Mouse (Mus musculus) forebrain, embryonic 10.5 days (tissue): ENCODE measurements around the gene Eya3. TPM values are rescaled to one million over a fixed set of nuclear protein-coding genes. Genes with fewer than 3 reads are reported as not detected.
"Not testable (repeated sequence)": the region's sequence is repeated elsewhere in the genome, so short reads cannot be mapped to it uniquely, and the experiment has no call there.

ENCODE experiments used
- DNase-seq: peaks from one replicate; pipeline ENCODE4 v3.0.0-alpha.2; 2017; ENCODE audit warnings: low spot score; ENCODE audit errors: extremely low spot score
- H3K27ac ChIP-seq: fragments of 300-500 bp; sonication (generic); 2 replicates; pipeline ENCODE4 v1.5.1; 2016; ENCODE audit warnings: mild to moderate bottlenecking
- H3K27me3 ChIP-seq: fragments of 300-500 bp; sonication (generic); 2 replicates; pipeline ENCODE4 v1.6.1; 2016; ENCODE audit warnings: mild to moderate bottlenecking; ENCODE audit not compliant: poor library complexity, severe bottlenecking
- H3K36me3 ChIP-seq: fragments of 300-500 bp; sonication (generic); replicated peaks from 2 replicates; pipeline ENCODE4 v1.6.1; 2016; ENCODE audit warnings: mild to moderate bottlenecking, moderate library complexity
- H3K4me1 ChIP-seq: fragments of 300-500 bp; sonication (generic); 2 replicates; pipeline ENCODE4 v1.6.1; 2016
- H3K4me3 ChIP-seq: fragments of 300-500 bp; sonication (generic); 2 replicates; pipeline ENCODE4 v1.5.1; 2016; ENCODE audit warnings: mild to moderate bottlenecking, moderate library complexity
- H3K9me3 ChIP-seq: fragments of 300-500 bp; sonication (generic); 2 replicates; pipeline ENCODE4 v1.6.1; 2016; ENCODE audit warnings: mild to moderate bottlenecking, moderate library complexity
- WGBS: fragments of 180-500 bp; shearing (Covaris S2); methylation state at CpG from one replicate; pipeline ENCODE4 v1.1.7; 2016; 5-methylcytosine and 5-hydroxymethylcytosine counted together
- polyA plus RNA-seq: library from polyadenylated mRNA; unstranded; fragments of >200 nt; fragmentation: Nextera tagmentation; extraction: Ambion mirVana; gene quantifications from 2 replicates; pipeline ENCODE4 v1.2.1, GENCODE M21; 2016

Gene Eya3
- polyA plus RNA-seq, 1 experiment from 2014 or later: 39.1 TPM

- Histone ChIP-seq H3K4me1 (peaks cover 25% of the 10 kb centered on the region), H3K36me3 (peaks cover 10% of the 10 kb centered on the region), H3K27me3 (no peaks in the 10 kb centered on the region), H3K9me3 (no peaks in the 10 kb centered on the region), H3K4me3 (peak within 1 kb of the TSS; percentile 55), H3K27ac (peak within 1 kb of the TSS; percentile 37)
- peak; percentile 85 for DNase-seq
- WGBS: 3% methylated on average over 34 of the region's 34 CpGs
Observed at GRCm38 (mm10) chr4:132732148-132732684, 93.4 kb downstream of the Eya3 start, which contains the start of gene Xkr8. Gene Xkr8, minus strand, starts transcription at chr4:132732546.

GRCm38 (mm10) chr4:132733071-132733770, 94.4 kb downstream of the Eya3 start:
- H3K27me3 ChIP-seq: no peaks in the 10 kb centered on the region

GRCm38 (mm10) chr4:132734766-132735165, 96.0 kb downstream of the Eya3 start:
- WGBS: 95% methylated on average over 2 of the region's 2 CpGs
- H3K27me3 ChIP-seq: no peaks in the 10 kb centered on the region
- peaks cover 25% of the 10 kb centered on the region for H3K4me1 ChIP-seq
- no peaks in the 10 kb centered on the region for H3K9me3 ChIP-seq
- no peak overlapping the region for H3K4me3 ChIP-seq
- no peak overlapping the region for H3K27ac ChIP-seq
- no peak for DNase-seq
- no peaks in the 10 kb centered on the region; the same call in 1 of the 2 replicates for H3K36me3 ChIP-seq

More at GRCm38 (mm10) chr4:132733071-132733770, 94.4 kb downstream of the Eya3 start:
- H3K4me1 ChIP-seq: peaks cover 25% of the 10 kb centered on the region
- H3K27ac ChIP-seq: no peak overlapping the region
- no peak for DNase-seq
- 92% methylated on average over 25 of the region's 25 CpGs for WGBS
- H3K9me3 ChIP-seq: no peaks in the 10 kb centered on the region
- no peak overlapping the region for H3K4me3 ChIP-seq
- 0 out of 2 replicates have a peak, but pooled peaks cover under 1% of the 10 kb centered on the region for H3K36me3 ChIP-seq

DNA sequence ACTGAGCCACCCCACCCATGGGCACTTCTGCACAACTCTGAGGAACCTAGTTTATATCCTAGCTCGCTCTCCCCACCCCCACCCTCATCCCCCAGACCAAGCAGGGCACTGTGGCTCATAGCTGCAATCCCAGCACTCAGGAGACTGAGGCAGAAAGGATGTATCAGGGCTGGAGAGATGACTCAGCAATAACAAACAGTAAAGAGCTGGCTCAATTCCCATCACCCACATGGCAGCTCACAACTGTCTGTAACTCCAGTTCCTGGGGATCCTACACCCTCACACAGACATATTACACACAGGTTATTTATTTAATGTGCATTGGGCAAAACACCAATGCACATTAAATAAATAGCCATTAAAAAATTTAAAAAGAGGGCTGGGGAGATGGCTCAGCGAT, 96.6 kb downstream of the Eya3 start:
- no peaks in the 10 kb centered on the region for H3K27me3 ChIP-seq
- H3K4me3 ChIP-seq: no peak overlapping the region
- H3K9me3 ChIP-seq: no peaks in the 10 kb centered on the region
- 96% methylated on average over 2 of the region's 2 CpGs for WGBS
- H3K27ac ChIP-seq: no peak overlapping the region
- H3K4me1 ChIP-seq: peaks cover 25% of the 10 kb centered on the region
- no peak for DNase-seq
- H3K36me3 ChIP-seq: no peaks in the 10 kb centered on the region; the same call in 1 of the 2 replicates

DNA sequence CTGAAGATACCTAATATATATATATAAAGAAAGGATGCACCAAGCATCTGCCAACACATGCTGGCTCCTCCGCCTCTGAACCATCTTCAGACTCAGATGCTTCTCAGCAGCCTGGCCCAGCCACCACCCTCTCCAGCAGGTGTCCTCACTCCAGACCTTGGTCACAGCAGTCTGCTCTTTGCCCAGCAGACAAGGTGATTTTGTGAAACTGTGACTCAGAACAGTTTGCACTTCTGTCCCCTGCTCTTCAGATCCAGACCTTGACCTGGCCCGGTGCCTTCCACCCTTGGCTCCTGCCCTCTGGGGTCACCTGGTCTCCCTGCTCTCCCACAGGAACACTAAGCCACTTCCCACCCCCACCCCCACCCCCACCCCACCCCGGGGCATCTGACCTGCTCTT, 97.1 kb downstream of the Eya3 start:
- WGBS: 65% methylated on average over 3 of the region's 3 CpGs
- no peaks in the 10 kb centered on the region; the same call in 1 of the 2 replicates for H3K36me3 ChIP-seq
- no peaks in the 10 kb centered on the region for H3K9me3 ChIP-seq
- H3K27ac ChIP-seq: no peak overlapping the region
- H3K4me3 ChIP-seq: no peak overlapping the region
- H3K4me1 ChIP-seq: peaks cover 25% of the 10 kb centered on the region
- no peaks in the 10 kb centered on the region for H3K27me3 ChIP-seq
- no peak for DNase-seq

DNA sequence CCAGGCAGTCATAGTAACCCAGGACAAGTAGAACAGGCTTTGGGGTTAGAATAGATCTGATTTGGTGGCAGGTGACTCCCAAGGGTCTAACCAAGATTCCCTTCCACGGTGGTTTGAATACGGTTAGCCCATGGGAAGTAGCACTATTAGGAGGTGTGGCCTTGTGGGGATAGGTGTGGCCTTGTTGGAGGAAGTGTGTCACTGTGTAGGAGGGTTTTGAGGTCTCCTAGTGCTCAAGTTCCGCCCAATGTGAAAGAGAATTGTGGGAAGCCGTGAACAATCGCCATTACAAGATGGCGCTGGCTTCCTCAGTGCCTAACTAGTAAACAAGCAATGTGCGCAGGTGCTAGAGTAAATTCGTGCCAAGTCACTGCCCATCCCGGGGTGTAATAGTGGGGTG, 98.4 kb downstream of the Eya3 start:
- not testable (repeated sequence) for H3K9me3 ChIP-seq, H3K27me3 ChIP-seq, DNase-seq, H3K4me3 ChIP-seq, H3K36me3 ChIP-seq, H3K27ac ChIP-seq
- H3K4me1 ChIP-seq: peaks cover 14% of the 10 kb centered on the region
- WGBS: 92% methylated on average over 9 of the region's 9 CpGs

DNA sequence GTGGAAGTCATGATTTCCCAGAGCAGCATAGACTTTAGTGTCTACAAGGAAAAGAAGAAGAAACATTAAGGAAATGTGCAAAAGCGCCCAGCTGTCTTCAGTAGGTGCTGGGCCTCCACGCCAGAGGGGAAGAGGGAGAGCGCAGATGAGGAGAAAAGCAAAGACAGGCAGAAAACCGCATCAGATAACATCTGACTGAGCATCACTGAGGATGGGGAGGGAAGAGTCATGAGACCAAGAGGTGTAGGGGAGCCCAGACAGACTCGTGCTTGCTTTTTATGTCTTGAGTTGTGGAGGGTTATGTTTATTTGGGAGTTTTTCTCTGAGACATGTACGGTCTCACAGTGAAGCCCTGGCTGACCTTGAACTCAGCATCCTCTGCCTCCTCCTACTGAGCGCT, 102.7 kb downstream of the Eya3 start:
- H3K27me3 ChIP-seq: no peaks in the 10 kb centered on the region; the same call in 1 of the 2 replicates
- no peaks in the 10 kb centered on the region; the same call in 1 of the 2 replicates for H3K36me3 ChIP-seq
- H3K4me1 ChIP-seq: no peaks in the 10 kb centered on the region
- no peak overlapping the region for H3K4me3 ChIP-seq
- 89% methylated on average over 7 of the region's 7 CpGs for WGBS
- H3K9me3 ChIP-seq: no peaks in the 10 kb centered on the region
- no peak overlapping the region for H3K27ac ChIP-seq
- no peak for DNase-seq

GRCm38 (mm10) chr4:132743992-132744911, 105.5 kb downstream of the Eya3 start:
- 90% methylated on average over 11 of the region's 11 CpGs for WGBS
- no peak overlapping the region for H3K4me3 ChIP-seq
- H3K9me3 ChIP-seq: no peaks in the 10 kb centered on the region
- no peaks in the 10 kb centered on the region for H3K4me1 ChIP-seq
- H3K27ac ChIP-seq: no peak overlapping the region
- no peak for DNase-seq
- no peaks in the 10 kb centered on the region; the same call in 1 of the 2 replicates for H3K36me3 ChIP-seq
- no peaks in the 10 kb centered on the region; the same call in 1 of the 2 replicates for H3K27me3 ChIP-seq

DNA sequence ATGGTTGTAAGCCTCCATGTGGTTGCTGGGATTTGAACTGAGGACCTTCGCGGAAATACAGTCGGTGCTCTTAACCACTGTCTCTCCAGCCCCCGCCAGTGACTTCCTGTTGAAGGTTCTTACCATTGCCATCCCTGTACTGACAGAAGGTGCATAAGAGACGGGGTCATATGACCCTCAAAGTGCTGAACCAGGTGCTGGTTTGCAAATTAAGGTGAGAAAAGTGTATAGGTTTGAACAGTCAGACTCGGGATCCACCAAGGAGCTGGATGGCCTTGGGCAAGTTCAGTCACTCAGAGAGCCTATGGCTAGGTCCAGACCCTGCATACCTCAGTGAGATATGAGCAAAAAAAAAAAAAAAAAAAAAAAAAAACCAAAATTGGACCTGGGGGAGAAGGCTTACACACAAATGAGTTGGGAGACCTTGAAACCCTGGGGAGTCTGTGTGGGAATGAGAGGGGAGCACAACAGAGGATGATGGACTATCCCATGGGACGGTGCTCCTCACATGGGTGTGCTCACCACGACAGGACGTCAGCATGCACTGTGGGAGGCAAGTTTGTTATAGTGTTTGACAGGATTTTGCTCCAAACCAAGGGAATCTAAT, 108.2 kb downstream of the Eya3 start:
- Histone ChIP-seq H3K4me3 (no peak overlapping the region), H3K36me3 (no peaks in the 10 kb centered on the region), H3K9me3 (no peaks in the 10 kb centered on the region), H3K27ac (no peak overlapping the region), H3K27me3 (no peaks in the 10 kb centered on the region; the same call in 1 of the 2 replicates), H3K4me1 (0 out of 2 replicates have a peak, but pooled peaks cover under 1% of the 10 kb centered on the region)
- WGBS: 89% methylated on average over 9 of the region's 9 CpGs
- no peak for DNase-seq

DNA sequence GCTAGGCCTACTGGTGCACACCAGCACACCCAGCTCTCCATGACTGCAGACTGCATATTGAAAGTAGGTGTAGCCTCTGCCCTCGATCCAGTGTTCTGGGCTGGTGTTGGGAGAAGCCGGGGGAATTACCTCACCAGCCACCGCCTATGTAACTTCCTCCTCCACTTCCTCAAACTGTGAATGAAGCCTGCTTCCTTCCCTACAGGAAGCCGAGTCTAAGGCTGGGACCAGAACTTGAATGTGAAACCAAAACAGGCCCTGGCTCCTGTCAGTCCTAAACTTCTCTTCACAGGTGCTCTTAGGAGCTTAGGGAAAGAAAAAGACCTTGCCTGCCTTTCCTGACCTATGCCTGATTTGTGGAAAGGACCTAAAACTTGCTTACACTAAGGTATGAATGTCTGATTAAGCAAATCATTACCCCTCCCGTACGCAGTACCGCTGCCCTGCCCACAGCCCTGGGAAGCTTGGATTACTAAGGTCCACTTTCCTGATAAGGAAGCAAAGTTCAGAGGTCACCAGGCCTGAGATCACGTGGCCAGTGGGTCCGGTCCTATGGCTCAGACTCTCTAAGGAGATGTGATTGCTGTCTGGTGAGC, 109.0 kb downstream of the Eya3 start:
- Histone ChIP-seq H3K4me3 (no peak overlapping the region), H3K9me3 (no peaks in the 10 kb centered on the region), H3K27me3 (no peaks in the 10 kb centered on the region; the same call in 1 of the 2 replicates), H3K36me3 (no peaks in the 10 kb centered on the region), H3K27ac (no peak overlapping the region), H3K4me1 (peaks cover 8% of the 10 kb centered on the region; the same call in 1 of the 2 replicates)
- WGBS: 76% methylated on average over 9 of the region's 9 CpGs
- no peak for DNase-seq

DNA sequence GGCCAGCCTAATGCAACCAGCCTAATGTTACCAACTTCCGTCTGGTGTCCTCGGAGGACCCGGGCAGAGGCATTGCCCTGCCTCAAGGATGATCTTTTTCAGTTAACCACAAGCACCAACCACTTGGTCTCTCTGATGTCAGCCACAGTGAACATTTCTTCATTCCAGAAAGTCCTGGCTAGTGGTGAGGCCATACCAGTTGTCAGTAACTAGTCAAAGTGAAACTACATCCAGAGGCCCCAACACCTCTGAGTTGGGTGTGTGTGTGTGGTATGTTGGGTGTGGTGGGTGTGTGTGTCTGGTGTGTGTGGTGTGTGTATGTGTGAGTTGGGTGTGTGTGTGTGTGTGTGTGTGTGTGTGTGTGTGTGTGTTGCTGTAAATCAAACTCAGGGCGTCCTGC, 110.0 kb downstream of the Eya3 start:
- Histone ChIP-seq H3K36me3 (no peaks in the 10 kb centered on the region), H3K4me1 (peaks cover 11% of the 10 kb centered on the region; the same call in 1 of the 2 replicates), H3K27ac (no peak overlapping the region), H3K9me3 (no peaks in the 10 kb centered on the region), H3K27me3 (no peaks in the 10 kb centered on the region; the same call in 1 of the 2 replicates), H3K4me3 (no peak overlapping the region)
- DNase-seq: no peak
- WGBS: 92% methylated on average over 4 of the region's 4 CpGs
